24 mouse cellular contexts compared by ENCODE assay signal in genomic region chr12:108062137-108062536, GRCm38 (mm10). TPM values are rescaled to one million over a fixed set of nuclear protein-coding genes. Genes with fewer than 3 reads are reported as not detected.
"Had no signal": no experiment of that assay in that cellular context is flagged by ENCODE, and none has a peak within 500 bp of the region (broad histone marks: within the 10 kb centered on the region; RNA-seq: fewer than 3 reads in every experiment).

No protein-coding gene starts in this region.

- H3K27me3 ChIP-seq: heart, embryonic 13.5 days; heart, embryonic 15.5 days; hindbrain, embryonic 13.5 days; hindbrain, embryonic 15.5 days; limb, embryonic 13.5 days; limb, embryonic 15.5 days had no signal

- H3K36me3 ChIP-seq: heart, embryonic 13.5 days; heart, embryonic 15.5 days; hindbrain, embryonic 13.5 days; hindbrain, embryonic 15.5 days; limb, embryonic 13.5 days; limb, embryonic 15.5 days had no signal

- DNase-seq: gastrocnemius, postnatal 14 days; gastrocnemius, postnatal 36 days; heart, adult 11 months; heart, adult 2 months; heart, postnatal 14 days; heart, postnatal 36 days; kidney, adult 18-20 months; kidney, adult 8-10 months; kidney, postnatal 10 days; kidney, postnatal 25 days; kidney, postnatal 4 days; layer of hippocampus, adult 9-11 months; layer of hippocampus, postnatal 36 days; left cerebral cortex, postnatal 4 days had no signal

- H3K9ac ChIP-seq: heart, embryonic 13.5 days; heart, embryonic 15.5 days; hindbrain, embryonic 13.5 days; hindbrain, embryonic 15.5 days; limb, embryonic 13.5 days; limb, embryonic 15.5 days had no signal

- H3K4me3 ChIP-seq: heart, adult 2 months; heart, embryonic 13.5 days; heart, embryonic 15.5 days; hindbrain, embryonic 13.5 days; hindbrain, embryonic 15.5 days; layer of hippocampus, adult 2 months; limb, embryonic 13.5 days; limb, embryonic 15.5 days had no signal

- H3K27ac ChIP-seq: heart, adult 2 months; heart, embryonic 13.5 days; heart, embryonic 15.5 days; hindbrain, embryonic 13.5 days; hindbrain, embryonic 15.5 days; hindbrain, postnatal 0 days; layer of hippocampus, adult 2 months; limb, embryonic 13.5 days; limb, embryonic 15.5 days had no signal

- H3K4me1 ChIP-seq: heart, embryonic 15.5 days; hindbrain, embryonic 13.5 days; hindbrain, embryonic 15.5 days had no signal

- ATAC-seq: hindbrain, postnatal 0 days had no signal

- H3K4me2 ChIP-seq: heart, embryonic 11.5 days; heart, embryonic 13.5 days; heart, embryonic 15.5 days; hindbrain, embryonic 13.5 days; hindbrain, embryonic 15.5 days; limb, embryonic 13.5 days; limb, embryonic 15.5 days had no signal

- H3K9me3 ChIP-seq: heart, embryonic 13.5 days; heart, embryonic 15.5 days; hindbrain, embryonic 15.5 days; limb, embryonic 13.5 days; limb, embryonic 15.5 days had no signal

RNA-seq across cellular contexts. Expression of gene Bcl11b, which starts 58.7 kb away (rescaled TPM):
- total RNA-seq: gastrocnemius, adult 18-20 months had no signal
